Mouse (Mus musculus): ENCODE measurements around the gene Clec1b.

- TF ChIP-seq CTCF (conservative IDR thresholded peaks at IDR 0.05; ENCODE audit: low read length) = no peak
- no peak for TF ChIP-seq POU5F1 (IDR thresholded peaks at IDR 0.05; ENCODE audit: borderline replicate concordance, low read length)
- TF ChIP-seq NANOG (IDR thresholded peaks at IDR 0.05; ENCODE audit: borderline replicate concordance, low read length) = no peak
These were observed 37.6 kb upstream of the Clec1b start for GRCm38 (mm10) chr6:129359515-129359914.

Measured in E14TG2a.4 (cell line).